Mouse (Mus musculus): ENCODE data around the gene Tor1aip2. TPM values are rescaled to one million over a fixed set of nuclear protein-coding genes. Genes with fewer than 3 reads are reported as not detected.

Tor1aip2 gene
- polyA plus RNA-seq, 1 experiment from 2014 or later: 91.3 TPM

DNA sequence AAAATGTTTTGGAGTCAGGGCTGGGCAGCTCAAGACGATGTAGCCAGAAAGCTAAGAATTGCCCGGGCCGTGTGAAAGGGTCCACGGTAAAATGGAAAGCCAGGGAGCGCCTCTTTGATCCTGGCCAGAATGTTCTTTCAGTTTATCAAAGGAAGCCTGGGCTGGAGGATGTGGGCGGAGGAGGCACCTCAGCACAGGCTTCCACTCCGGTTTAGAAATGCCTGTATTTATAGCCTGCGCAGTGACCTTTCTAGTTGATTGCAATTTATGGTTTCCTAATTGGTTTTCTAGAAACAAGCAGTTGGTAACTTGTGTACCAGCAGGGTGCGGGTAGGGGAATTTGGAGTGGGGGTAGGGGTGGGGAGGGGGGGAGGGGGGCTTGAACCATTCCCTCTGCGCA lies 73.2 kb downstream of the Tor1aip2 start:
- ATAC-seq (ENCODE audit: insufficient number of reproducible peaks, insufficient read depth, low FRiP score, low read depth): no peak
- Histone ChIP-seq H3K4me1 (ENCODE audit: control insufficient read depth in 2 of 2, insufficient read depth in 2 of 2, low read length in 2 of 2) (peaks cover 2 to 9% of the 10 kb centered on the region in 2 experiments; a peak in 1 of 4 replicates), H3K4me3 (ENCODE audit: control insufficient read depth in 1 of 2, insufficient read depth in 1 of 2, low read depth in 1 of 2, low read length in 2 of 2) (no peak overlapping the region), H3K36me3 (ENCODE audit: control insufficient read depth, insufficient read depth, low read length) (no peaks in the 10 kb centered on the region), H3K27ac (replicated peaks in 1 of 2; ENCODE audit: control insufficient read depth in 1 of 2, insufficient read depth in 1 of 2, low read depth in 2 of 2, low read length in 2 of 2) (peak overlapping the region in 1 of 2 experiments; percentile 24; a peak in 1 of 4 replicates), H3K9me3 (ENCODE audit: control insufficient read depth, low read length) (peaks cover 5% of the 10 kb centered on the region; the same call in 1 of the 2 replicates), H3K27me3 (ENCODE audit: control insufficient read depth, insufficient read depth, low read length) (no peaks in the 10 kb centered on the region), H3K9ac (ENCODE audit: low read length) (no peak overlapping the region), H3K4me2 (ENCODE audit: low read length) (0 out of 2 replicates have a peak overlapping the region, but pooled peaks have one; percentile 8)
- 40% methylated on average over 10 of the region's 10 CpGs for WGBS

DNA sequence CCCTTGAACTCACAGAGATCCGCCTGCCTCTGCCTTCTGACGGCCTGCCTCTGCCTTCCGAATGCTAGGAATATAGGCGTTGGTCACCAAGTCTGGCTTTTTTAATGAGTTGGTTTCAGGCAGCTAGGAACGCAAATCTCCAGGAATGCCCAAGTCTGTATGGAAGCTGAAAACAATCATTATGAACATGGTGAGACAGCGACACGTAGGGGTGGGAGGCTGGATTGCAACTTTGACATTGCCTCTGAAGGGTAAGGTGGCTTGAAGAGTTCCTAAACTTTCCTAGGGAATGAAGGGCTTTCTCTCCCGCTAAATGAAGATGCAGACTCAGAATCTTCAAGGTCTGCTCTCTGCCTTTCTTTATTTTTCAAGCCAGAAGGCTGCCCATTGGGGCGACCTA lies 75.9 kb downstream of the Tor1aip2 start:
- Histone ChIP-seq H3K27ac (replicated peaks in 1 of 2; ENCODE audit: control insufficient read depth in 1 of 2, insufficient read depth in 1 of 2, low read depth in 2 of 2, low read length in 2 of 2) (no peak overlapping the region), H3K36me3 (ENCODE audit: control insufficient read depth, insufficient read depth, low read length) (no peaks in the 10 kb centered on the region), H3K9me3 (ENCODE audit: control insufficient read depth, low read length) (no peaks in the 10 kb centered on the region), H3K27me3 (ENCODE audit: control insufficient read depth, insufficient read depth, low read length) (no peaks in the 10 kb centered on the region), H3K4me2 (ENCODE audit: low read length) (no peak overlapping the region), H3K9ac (ENCODE audit: low read length) (no peak overlapping the region), H3K4me1 (ENCODE audit: control insufficient read depth in 2 of 2, insufficient read depth in 2 of 2, low read length in 2 of 2) (peaks cover 7 to 16% of the 10 kb centered on the region in 2 experiments), H3K4me3 (ENCODE audit: control insufficient read depth in 1 of 2, insufficient read depth in 1 of 2, low read depth in 1 of 2, low read length in 2 of 2) (no peak overlapping the region)
- no peak for ATAC-seq (ENCODE audit: insufficient number of reproducible peaks, insufficient read depth, low FRiP score, low read depth)
- WGBS: 73% methylated on average over 9 of the region's 9 CpGs

DNA sequence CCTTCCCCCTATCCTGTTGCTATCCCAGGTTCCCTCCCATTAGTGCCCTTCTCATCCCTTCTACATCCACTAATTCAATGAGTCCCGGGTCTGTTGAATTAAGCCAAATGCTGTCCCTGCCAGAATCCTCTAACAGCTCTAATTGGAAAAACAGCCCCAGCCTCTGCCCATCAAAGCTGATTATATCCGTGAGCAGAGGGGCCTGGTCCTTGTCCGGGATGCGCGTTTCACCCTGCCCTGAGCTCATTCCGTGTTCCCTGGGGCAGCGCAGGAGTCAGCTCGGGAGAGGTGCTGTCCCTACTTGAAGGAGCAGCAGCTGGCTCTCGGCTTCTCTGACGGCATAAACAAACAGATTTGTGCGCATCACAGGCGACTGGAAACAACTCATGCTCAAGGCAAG lies 76.5 kb downstream of the Tor1aip2 start:
- WGBS: 28% methylated on average over 12 of the region's 12 CpGs
- H3K27me3 ChIP-seq (ENCODE audit: control insufficient read depth, insufficient read depth, low read length): no peaks in the 10 kb centered on the region
- no peaks in the 10 kb centered on the region for H3K36me3 ChIP-seq (ENCODE audit: control insufficient read depth, insufficient read depth, low read length)
- H3K4me2 ChIP-seq (ENCODE audit: low read length): no peak overlapping the region
- H3K9ac ChIP-seq (ENCODE audit: low read length): no peak overlapping the region
- no peak overlapping the region for H3K4me3 ChIP-seq (ENCODE audit: control insufficient read depth in 1 of 2, insufficient read depth in 1 of 2, low read depth in 1 of 2, low read length in 2 of 2)
- peaks cover 7 to 16% of the 10 kb centered on the region in 2 experiments for H3K4me1 ChIP-seq (ENCODE audit: control insufficient read depth in 2 of 2, insufficient read depth in 2 of 2, low read length in 2 of 2)
- H3K27ac ChIP-seq (replicated peaks in 1 of 2; ENCODE audit: control insufficient read depth in 1 of 2, insufficient read depth in 1 of 2, low read depth in 2 of 2, low read length in 2 of 2): no peak overlapping the region
- H3K9me3 ChIP-seq (ENCODE audit: control insufficient read depth, low read length): no peaks in the 10 kb centered on the region
- ATAC-seq (ENCODE audit: insufficient number of reproducible peaks, insufficient read depth, low FRiP score, low read depth): no peak

DNA sequence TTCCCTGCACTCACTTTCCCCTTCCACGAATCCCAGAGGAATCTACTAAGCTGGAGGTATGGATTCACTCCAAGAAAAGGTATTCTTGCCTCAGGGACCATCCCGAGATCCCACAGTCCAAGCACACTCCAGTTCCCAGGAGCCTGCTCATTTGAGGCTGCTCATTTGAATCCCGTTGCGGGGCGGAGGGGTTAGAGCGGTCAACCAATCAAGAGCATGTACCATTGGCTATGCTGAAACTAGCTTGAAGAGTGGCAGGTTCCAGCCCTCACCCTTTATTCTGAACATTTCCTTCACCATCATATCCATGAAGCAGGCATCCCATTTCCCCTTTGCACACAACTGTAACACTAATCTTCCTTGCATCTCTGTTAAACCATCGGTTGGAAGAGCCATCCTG lies 76.9 kb downstream of the Tor1aip2 start:
- 65% methylated on average over 7 of the region's 7 CpGs for WGBS
- peaks cover 7 to 16% of the 10 kb centered on the region in 2 experiments for H3K4me1 ChIP-seq (ENCODE audit: control insufficient read depth in 2 of 2, insufficient read depth in 2 of 2, low read length in 2 of 2)
- no peaks in the 10 kb centered on the region for H3K36me3 ChIP-seq (ENCODE audit: control insufficient read depth, insufficient read depth, low read length)
- no peak for ATAC-seq (ENCODE audit: insufficient number of reproducible peaks, insufficient read depth, low FRiP score, low read depth)
- H3K9ac ChIP-seq (ENCODE audit: low read length): no peak overlapping the region
- H3K27me3 ChIP-seq (ENCODE audit: control insufficient read depth, insufficient read depth, low read length): no peaks in the 10 kb centered on the region
- no peak overlapping the region for H3K27ac ChIP-seq (replicated peaks in 1 of 2; ENCODE audit: control insufficient read depth in 1 of 2, insufficient read depth in 1 of 2, low read depth in 2 of 2, low read length in 2 of 2)
- H3K4me3 ChIP-seq (ENCODE audit: control insufficient read depth in 1 of 2, insufficient read depth in 1 of 2, low read depth in 1 of 2, low read length in 2 of 2): no peak overlapping the region
- no peak overlapping the region for H3K4me2 ChIP-seq (ENCODE audit: low read length)
- no peaks in the 10 kb centered on the region for H3K9me3 ChIP-seq (ENCODE audit: control insufficient read depth, low read length)

DNA sequence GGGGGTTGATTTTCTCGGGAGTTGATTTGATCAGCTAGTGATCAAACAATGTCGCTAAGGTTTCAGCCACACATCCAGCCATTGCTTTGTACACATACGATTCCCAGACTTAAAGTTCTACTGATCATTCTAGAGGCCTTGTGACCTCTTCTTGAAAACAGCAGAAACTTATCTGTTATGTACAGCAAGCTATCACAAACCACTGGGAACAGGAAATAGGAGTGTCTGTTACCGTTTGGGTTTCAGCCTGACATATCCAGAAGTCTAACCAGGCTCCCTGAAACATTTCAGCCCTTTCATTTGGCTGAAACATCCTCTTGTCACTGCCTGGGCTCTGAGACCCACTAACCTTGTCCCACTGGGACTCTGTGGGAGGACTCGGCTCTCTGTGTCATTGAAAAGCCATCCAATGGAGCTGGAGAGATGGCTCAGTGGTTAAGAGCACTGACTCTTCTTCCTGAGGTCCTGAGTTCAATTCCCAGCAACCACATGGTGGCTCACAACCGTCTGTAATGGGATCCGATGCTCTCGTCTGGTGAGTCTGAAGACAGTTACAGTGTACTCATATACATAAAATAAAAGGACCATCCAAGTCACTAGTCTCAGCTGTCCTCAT lies 78.8 kb downstream of the Tor1aip2 start:
- Histone ChIP-seq H3K9ac (ENCODE audit: low read length) (no peak overlapping the region), H3K4me3 (ENCODE audit: control insufficient read depth in 1 of 2, insufficient read depth in 1 of 2, low read depth in 1 of 2, low read length in 2 of 2) (no peak overlapping the region), H3K36me3 (ENCODE audit: control insufficient read depth, insufficient read depth, low read length) (no peaks in the 10 kb centered on the region), H3K27ac (replicated peaks in 1 of 2; ENCODE audit: control insufficient read depth in 1 of 2, insufficient read depth in 1 of 2, low read depth in 2 of 2, low read length in 2 of 2) (0 out of 4 replicates have a peak overlapping the region, but pooled peaks of 1 of the 2 experiments have one; percentile 9), H3K9me3 (ENCODE audit: control insufficient read depth, low read length) (no peaks in the 10 kb centered on the region), H3K4me2 (ENCODE audit: low read length) (no peak overlapping the region), H3K4me1 (ENCODE audit: control insufficient read depth in 2 of 2, insufficient read depth in 2 of 2, low read length in 2 of 2) (peaks cover 6 to 7% of the 10 kb centered on the region in 2 experiments), H3K27me3 (ENCODE audit: control insufficient read depth, insufficient read depth, low read length) (no peaks in the 10 kb centered on the region)
- ATAC-seq (ENCODE audit: insufficient number of reproducible peaks, insufficient read depth, low FRiP score, low read depth): no peak
- WGBS: 62% methylated on average over 8 of the region's 8 CpGs

DNA sequence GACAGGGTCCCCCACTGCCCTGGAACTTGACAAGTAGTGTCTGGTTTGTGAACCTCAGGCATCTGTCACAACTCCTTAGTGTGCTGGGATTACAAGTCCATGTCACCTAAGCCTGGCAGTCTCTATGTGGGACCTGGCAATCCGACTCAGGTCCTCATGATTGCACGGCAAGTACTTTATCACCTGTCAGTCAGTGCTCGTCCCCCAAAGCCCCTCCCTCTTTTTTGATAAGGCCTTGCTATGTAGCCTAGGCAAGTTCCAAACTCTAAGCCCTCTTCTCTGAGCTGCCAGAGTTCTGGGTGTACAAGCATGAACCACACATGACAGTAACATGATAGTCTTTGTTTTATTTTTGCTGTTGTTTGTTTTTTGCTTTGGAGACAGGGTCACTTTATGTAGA lies 81.6 kb downstream of the Tor1aip2 start:
- Histone ChIP-seq H3K4me1 (ENCODE audit: control insufficient read depth in 2 of 2, insufficient read depth in 2 of 2, low read length in 2 of 2) (peaks cover 6 to 7% of the 10 kb centered on the region in 2 experiments), H3K9ac (ENCODE audit: low read length) (no peak overlapping the region), H3K9me3 (ENCODE audit: control insufficient read depth, low read length) (no peaks in the 10 kb centered on the region), H3K4me3 (ENCODE audit: control insufficient read depth in 1 of 2, insufficient read depth in 1 of 2, low read depth in 1 of 2, low read length in 2 of 2) (no peak overlapping the region), H3K27ac (replicated peaks in 1 of 2; ENCODE audit: control insufficient read depth in 1 of 2, insufficient read depth in 1 of 2, low read depth in 2 of 2, low read length in 2 of 2) (no peak overlapping the region), H3K4me2 (ENCODE audit: low read length) (no peak overlapping the region), H3K36me3 (ENCODE audit: control insufficient read depth, insufficient read depth, low read length) (no peaks in the 10 kb centered on the region), H3K27me3 (ENCODE audit: control insufficient read depth, insufficient read depth, low read length) (no peaks in the 10 kb centered on the region)
- 12% methylated on average over 3 of the region's 3 CpGs for WGBS
- ATAC-seq (ENCODE audit: insufficient number of reproducible peaks, insufficient read depth, low FRiP score, low read depth): no peak

Other genes with a start within 250 kb of the Tor1aip2 start
- gene Qsox1, start 222.5 kb upstream of the Tor1aip2 start, polyA plus RNA-seq (2014; fragmentation: Nextera tagmentation; extraction: Ambion mirVana): 12.2 and 12.4 TPM in 2 replicates
- 7.6 and 11.3 TPM in 2 replicates for gene Cep350, start 62.1 kb upstream of the Tor1aip2 start, polyA plus RNA-seq (2014; fragmentation: Nextera tagmentation; extraction: Ambion mirVana)
- gene Tor1aip1, start 1.1 kb downstream of the Tor1aip2 start, polyA plus RNA-seq (2014; fragmentation: Nextera tagmentation; extraction: Ambion mirVana): 34.5 and 38.8 TPM in 2 replicates
- gene Fam163a, start 169.6 kb downstream of the Tor1aip2 start, polyA plus RNA-seq (2014; fragmentation: Nextera tagmentation; extraction: Ambion mirVana): 2.4 and 2.6 TPM in 2 replicates

All from heart, embryonic 14.5 days (tissue).